Comparison of ENCODE assay signal across 9 mouse cellular contexts in genomic region chr7:126008789-126009148, GRCm38 (mm10).
DNase-seq lines count a peak whose midpoint lies in the region; ATAC-seq lines count a peak whose summit lies in the region.
"Had no signal": no experiment of that assay in that cellular context is flagged by ENCODE, and none has a peak within 500 bp of the region (broad histone marks: within the 10 kb centered on the region; RNA-seq: fewer than 3 reads in every experiment).

No protein-coding gene starts in this region.

- H3K4me2 ChIP-seq in forebrain, embryonic 11.5 days (ENCODE audit: low read depth, low read length, severe bottlenecking): no peak overlapping the region
- no peak overlapping the region for H3K4me2 ChIP-seq in midbrain, embryonic 14.5 days (ENCODE audit: low read length)

- H3K27ac ChIP-seq in forebrain, embryonic 11.5 days (ENCODE audit: low read depth, low read length): no peak overlapping the region
- peak overlapping the region; percentile 27; the same call in 1 of the 2 replicates for H3K27ac ChIP-seq in midbrain, embryonic 14.5 days (replicated peaks; ENCODE audit: low read depth, low read length)

- no peak overlapping the region for H3K9ac ChIP-seq in forebrain, embryonic 11.5 days (ENCODE audit: low read length)
- no peak overlapping the region for H3K9ac ChIP-seq in midbrain, embryonic 14.5 days (replicated peaks; ENCODE audit: low read length)

- H3K4me3 ChIP-seq in forebrain, embryonic 11.5 days (ENCODE audit: low read depth, low read length): no peak overlapping the region
- no peak overlapping the region for H3K4me3 ChIP-seq in midbrain, embryonic 14.5 days (replicated peaks; ENCODE audit: low read depth, low read length)
- H3K4me3 ChIP-seq: erythroblast, embryonic 14.5 days had no signal

- H3K9me3 ChIP-seq in forebrain, embryonic 11.5 days (ENCODE audit: control insufficient read depth, low read length): no peaks in the 10 kb centered on the region
- H3K9me3 ChIP-seq in midbrain, embryonic 14.5 days (ENCODE audit: control insufficient read depth, low read length): no peaks in the 10 kb centered on the region

- intact Hi-C loops in heart, postnatal 14 days (cut with DNase I): no loop called here

- ATAC-seq in forebrain, embryonic 11.5 days (replicated peaks; ENCODE audit: low FRiP score): peak; percentile 40; the same call in 1 of the 2 replicates
- peak; percentile 74 for ATAC-seq in midbrain, embryonic 14.5 days (ENCODE audit: low FRiP score, low TSS enrichment)
- ATAC-seq in erythroid progenitor cell, adult 5-6 weeks (replicated peaks; ENCODE audit: low FRiP score, poor library complexity, severe bottlenecking): no peak

- H3K36me3 ChIP-seq in forebrain, embryonic 11.5 days (ENCODE audit: control insufficient read depth, insufficient read depth, low read length): no peaks in the 10 kb centered on the region
- H3K36me3 ChIP-seq in midbrain, embryonic 14.5 days (ENCODE audit: control insufficient read depth, insufficient read depth, low read length): no peaks in the 10 kb centered on the region

- peaks cover 23% of the 10 kb centered on the region for H3K4me1 ChIP-seq in forebrain, embryonic 11.5 days (replicated peaks; ENCODE audit: control insufficient read depth, insufficient read depth, low read length)
- peaks cover 26% of the 10 kb centered on the region for H3K4me1 ChIP-seq in midbrain, embryonic 14.5 days (ENCODE audit: control insufficient read depth, insufficient read depth, low read length)

- peak; percentile 90 for DNase-seq in brain, adult 2 months (ENCODE audit: low read depth, low spot score)
- peak; percentile 70 for DNase-seq in forebrain, embryonic 11.5 days (ENCODE audit: low spot score)
- DNase-seq in layer of hippocampus, adult 8-10 months (ENCODE audit: low spot score in 2 of 2): peak; percentile 84 to 88
- DNase-seq in midbrain, embryonic 14.5 days: peak; percentile 75
- no peak for DNase-seq in heart, postnatal 14 days
- no peak for DNase-seq in c-Kit-positive CD71-positive TER-119-positive erythroid progenitor cells, embryonic 14.5 days (ENCODE audit: low spot score)
- DNase-seq in thymus, postnatal 25 days: no peak

- 72% methylated on average over 7 of the region's 7 CpGs for WGBS in forebrain, embryonic 11.5 days
- 22% methylated on average over 7 of the region's 7 CpGs for WGBS in midbrain, embryonic 14.5 days

- H3K27me3 ChIP-seq in forebrain, embryonic 11.5 days (ENCODE audit: control insufficient read depth, insufficient read depth, low read length): no peaks in the 10 kb centered on the region
- H3K27me3 ChIP-seq in midbrain, embryonic 14.5 days (ENCODE audit: control insufficient read depth, insufficient read depth, low read length): no peaks in the 10 kb centered on the region

Comparison
In these comparisons a context has a peak if more than half of its experiments do, and no peak if none do; other contexts are left out.
1. DNase-seq: peak in brain, adult 2 months (single experiment), forebrain, embryonic 11.5 days (single experiment), layer of hippocampus, adult 8-10 months (2 of 2) and midbrain, embryonic 14.5 days (single experiment); none in heart, postnatal 14 days (0 of 2), c-Kit-positive CD71-positive TER-119-positive erythroid progenitor cells, embryonic 14.5 days (single experiment) and thymus, postnatal 25 days (single experiment).